Mouse (Mus musculus) kidney, adult 2 months (tissue): ENCODE data around the gene Ppara. TPM values are rescaled to one million over a fixed set of nuclear protein-coding genes. Genes with fewer than 3 reads are reported as not detected.

ENCODE experiments used
- DNase-seq: peaks from one replicate; pipeline ENCODE4 v3.0.0; 2021
- H3K27ac ChIP-seq: fragments of 200-500 bp; 2 replicates; pipeline ENCODE4 v1.5.1; 2012; ENCODE audit warnings: low read depth, low read length, control low read depth, inconsistent platforms; ENCODE audit not compliant: insufficient read depth
- H3K27me3 ChIP-seq: fragments of 200-500 bp; replicated peaks from 2 replicates; pipeline ENCODE4 v1.6.1; 2012; ENCODE audit warnings: mild to moderate bottlenecking, moderate library complexity, low read length, inconsistent platforms; ENCODE audit not compliant: control insufficient read depth, insufficient read depth
- H3K36me3 ChIP-seq: fragments of 200-500 bp; 2 replicates; pipeline ENCODE4 v1.6.1; 2012; ENCODE audit warnings: mild to moderate bottlenecking, moderate library complexity, low read length, inconsistent platforms; ENCODE audit not compliant: control insufficient read depth, insufficient read depth
- H3K4me1 ChIP-seq: fragments of 200-500 bp; 2 replicates; pipeline ENCODE4 v1.6.1; 2011; ENCODE audit warnings: low read length; ENCODE audit not compliant: control insufficient read depth, insufficient read depth
- H3K4me3 ChIP-seq: fragments of 200-500 bp; 2 replicates; pipeline ENCODE4 v1.5.1; 2011; ENCODE audit warnings: mild to moderate bottlenecking, low read depth, low read length, control low read depth; ENCODE audit not compliant: insufficient read depth
- CTCF ChIP-seq: fragments of 200-500 bp; conservative IDR thresholded peaks from 2 replicates; pipeline ENCODE4 v1.5.1; 2011; ENCODE audit warnings: low read depth, mild to moderate bottlenecking, control low read depth, low read length, moderate library complexity, mixed read lengths; ENCODE audit not compliant: insufficient read depth, insufficient read length
- POLR2A ChIP-seq: fragments of 200-500 bp; IDR thresholded peaks from one replicate; pipeline ENCODE4 v1.6.1; 2011; ENCODE audit warnings: low read depth, low read length, control low read depth
- WGBS: fragments of 180-500 bp; shearing (Covaris S2); methylation state at CpG from one replicate; pipeline ENCODE4 v1.1.7; 2018; 5-methylcytosine and 5-hydroxymethylcytosine counted together
- polyA plus RNA-seq: library from polyadenylated mRNA; depleted of rRNA; stranded (reverse); fragments of >200 nt; gene quantifications from 2 replicates; pipeline ENCODE4 v1.2.3, GENCODE M21; 2012

The Ppara gene
- polyA plus RNA-seq, 1 experiment: 31.3 TPM

DNA sequence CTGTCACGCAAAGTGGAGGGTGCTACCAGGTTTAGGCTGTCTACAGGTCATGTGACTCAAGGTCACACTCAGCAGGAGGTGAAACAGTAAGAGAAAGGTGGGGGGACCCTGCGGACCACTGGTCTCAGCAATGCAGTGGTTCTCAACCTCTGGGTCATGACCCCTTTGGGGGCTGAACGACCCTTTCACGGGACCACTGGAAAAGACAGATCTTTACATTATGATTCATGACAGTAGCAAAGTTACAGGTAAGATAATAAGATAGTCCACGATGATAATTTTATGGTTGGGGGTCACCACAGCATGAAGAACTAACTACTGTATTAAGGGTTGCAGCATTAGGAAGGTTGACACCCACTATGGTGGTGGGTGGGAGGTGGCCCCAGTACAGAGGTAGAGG is 18.2 kb upstream of the Ppara start:
- H3K27me3 ChIP-seq: no peaks in the 10 kb centered on the region
- WGBS: 64% methylated on average over 5 of the region's 5 CpGs
- peaks cover 5% of the 10 kb centered on the region; the same call in 1 of the 2 replicates for H3K4me1 ChIP-seq
- no peaks in the 10 kb centered on the region for H3K36me3 ChIP-seq
- H3K27ac ChIP-seq: no peak overlapping the region
- no peak overlapping the region for H3K4me3 ChIP-seq
- TF ChIP-seq POLR2A: no peak
- TF ChIP-seq CTCF: no peak
- no peak for DNase-seq

DNA sequence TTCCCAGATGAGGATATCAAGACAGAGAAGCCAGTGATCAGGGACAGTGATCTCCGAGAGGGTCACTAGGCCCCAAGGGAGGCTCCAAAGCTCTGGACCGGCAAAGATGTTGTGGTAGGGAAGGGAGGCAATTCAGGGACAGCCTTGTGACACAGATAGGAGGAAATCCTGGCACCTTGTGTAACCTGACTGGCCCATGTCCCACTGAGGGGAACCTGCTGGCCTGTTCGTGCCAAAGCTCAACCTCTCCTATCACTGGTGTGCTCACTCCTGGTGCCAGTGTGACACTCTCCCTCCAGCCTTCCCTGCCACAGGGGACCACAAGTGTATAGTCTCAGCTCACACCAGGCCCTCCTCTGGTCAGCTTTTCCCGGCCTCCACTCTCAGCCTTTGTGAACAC is 17.8 kb upstream of the Ppara start:
- no peak for DNase-seq

DNA sequence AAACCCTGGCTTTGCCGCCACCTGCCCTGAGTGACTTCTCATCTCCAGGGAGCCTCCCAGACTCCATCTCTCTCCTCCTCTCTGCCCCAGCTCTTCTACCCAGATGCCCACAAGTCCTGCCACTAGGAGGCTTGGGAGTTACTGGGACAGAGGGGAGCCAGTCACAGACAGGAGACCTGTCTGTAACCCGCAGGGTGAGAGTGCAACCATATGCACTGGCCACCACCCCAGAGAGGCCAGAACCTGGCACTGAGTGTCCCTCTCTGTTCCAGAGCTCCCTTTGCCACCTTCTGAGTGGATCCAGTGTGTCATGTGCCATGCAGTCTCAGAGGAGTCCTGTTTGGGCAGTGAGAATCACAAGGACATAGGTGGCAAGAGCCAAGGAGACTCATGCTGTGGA is 17.0 kb upstream of the Ppara start:
- peaks cover 6% of the 10 kb centered on the region; the same call in 1 of the 2 replicates for H3K4me1 ChIP-seq
- H3K4me3 ChIP-seq: no peak overlapping the region
- DNase-seq: no peak
- no peaks in the 10 kb centered on the region for H3K36me3 ChIP-seq
- TF ChIP-seq CTCF (peak; percentile 37), POLR2A (no peak)
- 74% methylated on average over 2 of the region's 2 CpGs for WGBS
- H3K27me3 ChIP-seq: no peaks in the 10 kb centered on the region
- no peak overlapping the region for H3K27ac ChIP-seq

More for the DNA sequence above, 17.8 kb upstream of the Ppara start:
- Histone ChIP-seq H3K4me1 (peaks cover 5% of the 10 kb centered on the region; the same call in 1 of the 2 replicates), H3K27me3 (no peaks in the 10 kb centered on the region), H3K4me3 (no peak overlapping the region), H3K36me3 (no peaks in the 10 kb centered on the region), H3K27ac (no peak overlapping the region)
- TF ChIP-seq POLR2A (no peak), CTCF (no peak)
- 70% methylated on average over 4 of the region's 4 CpGs for WGBS

DNA sequence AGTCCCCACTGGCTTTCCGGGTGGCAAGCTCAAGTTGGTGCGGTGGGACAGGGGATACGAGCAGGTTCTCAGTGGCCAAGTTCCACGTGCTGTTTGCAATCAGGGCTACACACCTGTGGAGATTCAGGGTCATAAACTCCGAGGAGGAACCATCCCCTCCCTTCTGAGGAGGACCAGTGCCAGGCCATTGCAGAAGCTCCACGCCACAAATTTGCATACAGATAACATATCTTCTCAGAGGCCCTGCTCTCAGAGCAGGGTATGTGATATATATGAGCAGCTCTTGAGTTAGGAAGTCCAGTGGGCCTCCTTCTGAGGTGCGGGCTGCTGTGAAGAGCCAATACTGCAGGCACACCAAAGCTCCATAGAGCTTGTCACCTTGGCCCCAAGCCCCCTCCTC is 15.8 kb upstream of the Ppara start:
- 85% methylated on average over 7 of the region's 7 CpGs for WGBS
- no peak overlapping the region for H3K27ac ChIP-seq
- no peaks in the 10 kb centered on the region for H3K27me3 ChIP-seq
- no peak overlapping the region for H3K4me3 ChIP-seq
- H3K4me1 ChIP-seq: peaks cover 10% of the 10 kb centered on the region; the same call in 1 of the 2 replicates
- no peak for TF ChIP-seq CTCF
- TF ChIP-seq POLR2A: no peak
- no peak for DNase-seq
- no peaks in the 10 kb centered on the region for H3K36me3 ChIP-seq

DNA sequence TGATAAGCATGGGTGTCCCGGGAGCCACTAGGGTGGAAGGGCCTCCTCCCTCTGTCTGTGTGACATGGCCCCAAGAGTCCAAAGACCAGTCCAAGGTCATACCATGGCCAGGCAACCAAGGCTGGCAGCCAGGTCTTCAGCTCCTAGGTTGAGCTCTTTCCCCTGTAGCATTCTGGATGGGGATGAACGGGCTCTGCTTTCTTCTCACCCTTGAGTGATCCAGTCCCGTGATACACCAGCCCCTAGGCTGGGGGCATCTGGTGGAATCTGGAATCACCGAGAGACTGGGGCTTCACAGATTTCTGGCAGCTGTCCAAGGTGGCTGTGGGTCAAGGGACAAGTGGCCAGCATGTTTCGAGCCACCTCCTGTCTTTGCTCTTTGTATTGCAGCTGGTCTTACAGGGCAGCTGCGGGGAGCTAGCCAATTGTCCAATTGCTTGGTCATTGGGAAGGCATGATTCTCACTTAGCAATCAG is 14.4 kb upstream of the Ppara start:
- Histone ChIP-seq H3K4me1 (peaks cover 19% of the 10 kb centered on the region; the same call in 1 of the 2 replicates), H3K4me3 (no peak overlapping the region), H3K36me3 (no peaks in the 10 kb centered on the region), H3K27ac (peak overlapping the region; percentile 79), H3K27me3 (no peaks in the 10 kb centered on the region)
- TF ChIP-seq POLR2A (no peak), CTCF (0 out of 2 replicates have a peak, but pooled peaks have one; percentile 6)
- DNase-seq: peak; percentile 86
- WGBS: 38% methylated on average over 6 of the region's 6 CpGs

DNA sequence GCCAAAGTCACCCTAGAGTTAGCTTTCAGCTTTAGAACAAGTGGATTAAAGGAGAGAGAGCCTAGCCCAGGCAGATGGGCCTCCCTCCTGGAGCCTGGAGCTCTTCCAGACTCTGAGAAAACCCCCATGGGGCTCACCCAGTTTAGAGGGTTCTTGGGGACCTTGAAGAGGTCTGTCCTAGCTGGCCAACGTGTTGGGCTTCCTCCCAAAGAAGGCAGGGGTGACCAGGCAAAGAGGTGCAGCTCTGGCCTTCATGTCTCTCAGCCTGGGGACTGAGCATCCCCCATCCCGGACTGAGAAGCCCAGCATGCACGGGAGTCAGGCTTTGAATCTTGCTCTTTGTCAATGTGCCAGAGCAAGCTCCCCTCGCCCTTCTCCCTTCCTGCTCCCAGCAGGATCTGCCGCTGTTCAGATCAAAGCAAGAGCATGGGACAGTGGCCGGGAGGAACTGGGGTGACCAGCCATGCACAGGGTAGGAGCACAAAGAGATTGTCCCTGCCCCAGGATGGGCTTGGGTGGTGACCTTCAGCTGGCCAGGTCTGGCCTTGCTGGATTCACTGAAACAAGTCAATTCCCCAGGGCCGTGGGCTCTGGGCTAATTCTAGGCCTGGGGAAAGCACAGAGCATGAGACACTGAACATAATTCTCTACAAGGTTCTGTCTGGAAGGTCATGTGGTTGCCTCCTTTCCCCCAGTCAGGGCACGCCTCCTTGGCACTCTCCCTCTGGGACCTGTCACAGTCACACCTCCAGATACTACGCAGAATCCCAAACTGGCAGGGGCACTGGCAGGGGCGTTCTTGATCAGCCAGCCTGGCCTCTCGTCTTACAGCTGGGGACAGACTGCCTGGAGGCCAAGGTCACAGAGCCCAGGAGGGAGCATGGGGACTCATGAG is 10.3 kb upstream of the Ppara start:
- WGBS: 24% methylated on average over 11 of the region's 11 CpGs
- Histone ChIP-seq H3K4me3 (peak overlapping the region; percentile 48), H3K4me1 (peaks cover 19% of the 10 kb centered on the region; the same call in 1 of the 2 replicates), H3K27ac (peak overlapping the region; percentile 94), H3K27me3 (no peaks in the 10 kb centered on the region), H3K36me3 (no peaks in the 10 kb centered on the region; the same call in 1 of the 2 replicates)
- no peak for TF ChIP-seq CTCF
- peak; percentile 21 for TF ChIP-seq POLR2A
- DNase-seq: peak; percentile 84

DNA sequence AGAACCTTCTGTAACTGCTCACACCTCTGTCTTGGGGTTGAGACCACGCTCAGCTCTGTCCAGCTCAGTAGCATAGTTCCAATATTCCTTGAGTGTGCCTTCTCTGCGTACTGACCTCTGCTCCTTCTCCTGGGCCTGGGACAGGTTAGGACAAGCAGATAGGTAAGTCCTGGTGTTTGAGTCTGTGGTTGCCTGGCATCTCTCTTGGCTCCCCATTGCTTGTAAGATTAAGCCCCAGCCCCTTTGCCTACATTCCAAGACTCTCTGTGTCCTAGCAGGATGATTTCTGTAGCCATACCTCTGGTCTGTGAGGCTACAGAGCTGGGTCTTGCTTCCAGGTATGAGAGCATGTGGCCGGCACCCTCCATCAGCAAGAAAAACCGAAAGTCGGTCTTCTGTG is 6.6 kb upstream of the Ppara start:
- WGBS: 67% methylated on average over 5 of the region's 5 CpGs
- no peaks in the 10 kb centered on the region; the same call in 1 of the 2 replicates for H3K36me3 ChIP-seq
- no peaks in the 10 kb centered on the region for H3K27me3 ChIP-seq
- TF ChIP-seq CTCF (no peak), POLR2A (no peak)
- no peak for DNase-seq
- H3K4me3 ChIP-seq: no peak overlapping the region; the same call in 1 of the 2 replicates
- peak overlapping the region; percentile 81 for H3K27ac ChIP-seq
- H3K4me1 ChIP-seq: peaks cover 14% of the 10 kb centered on the region; the same call in 1 of the 2 replicates
